Mouse (Mus musculus) natural killer cell, adult 2 months (primary cell): ENCODE data around the gene Col19a1.

Source experiments
- DNase-seq, 2 experiments: peaks; one replicate each; pipeline ENCODE4 v3.0.0; 2022; ENCODE audit warnings: low spot score in 2 of 2

The Col19a1 gene

GRCm38 (mm10) chr1:24229552-24229951 lies 357.7 kb downstream of the Col19a1 start:
- DNase-seq, result no peak

DNA sequence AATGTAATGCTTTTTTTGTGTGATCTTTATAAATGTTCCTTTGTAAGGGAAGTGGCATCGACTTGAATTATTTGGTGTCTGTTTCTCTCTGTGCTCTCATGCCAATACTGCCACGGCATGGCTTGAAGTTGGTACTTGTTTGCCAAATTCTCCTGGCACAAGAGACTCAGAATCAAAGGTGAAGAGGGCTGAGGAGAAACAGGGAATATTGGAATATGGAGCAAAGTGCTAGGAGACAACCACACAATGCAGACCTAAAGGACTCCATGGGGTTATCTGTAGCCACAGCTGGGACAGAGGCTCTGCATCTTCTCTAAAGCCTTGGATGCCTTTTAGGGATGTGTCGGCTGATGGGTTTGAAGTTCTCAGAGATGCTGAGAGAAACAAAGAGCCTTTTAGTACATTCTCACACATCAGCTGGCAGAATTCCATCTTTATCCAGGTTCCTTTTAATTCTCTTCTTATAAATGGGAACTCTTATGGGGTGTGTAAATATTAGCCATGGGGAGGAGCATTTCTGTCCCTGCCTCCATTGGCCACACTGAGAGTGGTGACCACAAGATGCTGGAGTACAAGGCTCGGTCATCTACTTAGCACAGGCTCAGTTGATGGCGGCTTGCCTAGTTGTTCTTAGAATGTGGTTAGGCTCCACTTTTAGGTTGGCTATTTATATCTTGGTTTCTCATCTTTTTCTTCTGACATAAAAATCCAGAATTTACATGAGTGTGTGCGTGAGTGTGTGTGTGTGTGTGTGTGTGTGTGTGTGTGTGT lies 360.1 kb downstream of the Col19a1 start:
- no peak for DNase-seq

GRCm38 (mm10) chr1:24225825-24226526 lies 361.3 kb downstream of the Col19a1 start:
- no peak for DNase-seq

DNA sequence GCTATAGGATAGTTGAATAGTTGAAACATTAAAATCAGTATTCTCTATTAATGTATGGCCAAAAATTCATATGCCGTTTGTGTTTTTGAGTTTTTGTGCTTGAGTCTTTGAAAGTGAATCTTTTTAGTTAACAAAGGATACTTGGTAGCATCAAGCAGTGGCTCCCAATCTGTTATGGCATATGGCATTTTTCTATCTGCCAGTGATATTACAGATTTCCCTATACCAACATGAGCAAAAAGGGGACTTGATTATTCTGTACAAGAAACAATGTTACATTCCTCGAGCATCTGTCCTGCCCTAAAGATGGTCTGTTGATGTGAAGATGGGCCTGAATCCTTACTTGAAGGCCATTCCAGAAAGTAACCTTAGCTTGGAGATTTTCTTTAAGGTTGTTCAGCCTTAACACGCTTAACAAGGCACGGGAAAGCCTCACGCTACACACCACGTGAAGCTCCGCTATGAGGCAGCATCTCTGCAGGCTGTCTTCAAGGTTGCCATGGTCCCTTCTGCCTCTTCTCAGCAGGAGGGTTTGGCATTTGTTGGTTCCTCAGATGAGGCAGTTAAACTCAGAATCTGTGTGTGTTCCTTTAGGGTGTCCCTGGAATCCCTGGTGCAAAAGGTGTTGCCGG lies 364.2 kb downstream of the Col19a1 start:
- no peak for DNase-seq

DNA sequence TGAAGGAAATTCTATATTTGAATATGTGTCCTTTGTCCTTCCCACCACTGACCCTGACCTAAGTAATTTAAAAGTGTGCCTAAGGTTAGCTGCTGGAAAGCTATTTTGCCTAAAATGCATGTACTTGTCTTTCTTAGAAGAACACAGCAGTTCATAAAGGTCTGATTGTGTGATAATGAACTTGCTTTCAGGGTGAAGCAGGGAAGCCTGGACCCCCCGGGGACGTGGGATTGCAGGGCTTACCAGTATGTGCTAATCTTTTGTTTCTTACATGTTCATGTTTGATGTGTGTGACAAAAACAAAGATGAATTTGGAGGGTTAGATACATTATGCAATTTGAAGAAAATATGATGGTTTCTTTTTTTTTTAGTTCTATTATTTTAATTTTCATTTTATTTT lies 365.0 kb downstream of the Col19a1 start:
- DNase-seq, result no peak

- DNase-seq, result no peak
Measured at GRCm38 (mm10) chr1:24219041-24219440, 368.2 kb downstream of the Col19a1 start.
